8 mouse cellular contexts compared by ENCODE assay signal in the genomic region with DNA sequence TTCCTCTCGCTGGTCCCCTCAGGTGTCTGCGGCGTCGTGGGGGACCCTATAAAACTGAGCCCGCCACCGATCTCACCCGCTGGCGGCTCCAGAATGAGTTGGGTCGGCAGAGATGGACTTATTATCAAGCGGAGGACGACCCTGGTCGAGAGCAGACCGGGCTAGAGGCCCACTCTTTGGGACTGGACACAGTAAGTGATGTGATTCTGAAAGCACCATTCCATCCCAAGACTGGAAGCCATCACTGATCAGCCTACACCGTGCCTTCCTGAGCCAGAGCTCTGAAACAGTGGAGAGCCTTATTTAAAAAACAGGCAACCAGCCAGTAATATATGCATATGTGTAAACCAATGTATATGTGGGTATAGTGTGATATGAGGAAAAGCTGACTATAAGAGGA. TPM values are rescaled to one million over a fixed set of nuclear protein-coding genes. Genes with fewer than 3 reads are reported as not detected.
DNase-seq lines count a peak whose midpoint lies in the region; ATAC-seq and TF ChIP-seq lines count a peak whose summit lies in the region.

No protein-coding gene starts in this region.

- no peak for TF ChIP-seq CTCF in cerebellum, adult 2 months (IDR thresholded peaks at IDR 0.05; ENCODE audit: borderline replicate concordance, insufficient read depth, low read depth, low read length)
- no peak for TF ChIP-seq CTCF in testis, adult 2 months (IDR thresholded peaks at IDR 0.05; ENCODE audit: control insufficient read depth, insufficient read depth, insufficient replicate concordance, low read depth, low read length)

- peaks cover 1% of the 10 kb centered on the region; the same call in 1 of the 2 replicates for H3K36me3 ChIP-seq in testis, adult 2 months (ENCODE audit: control insufficient read depth, insufficient read depth, low read length)
- peaks cover 25% of the 10 kb centered on the region for H3K36me3 ChIP-seq in liver, embryonic 11.5 days (ENCODE audit: control insufficient read depth, insufficient read depth, low read length)

- peak; percentile 8; the same call in 1 of the 2 replicates for ATAC-seq in liver, embryonic 11.5 days (replicated peaks; ENCODE audit: low FRiP score)

- H3K27me3 ChIP-seq in cerebellum, adult 2 months (ENCODE audit: control insufficient read depth, insufficient read depth, low read length), result no peaks in the 10 kb centered on the region
- no peaks in the 10 kb centered on the region for H3K27me3 ChIP-seq in testis, adult 2 months (ENCODE audit: control insufficient read depth, insufficient read depth, low read length)
- H3K27me3 ChIP-seq in liver, embryonic 11.5 days (replicated peaks; ENCODE audit: control insufficient read depth, insufficient read depth, low read length), result no peaks in the 10 kb centered on the region

- H3K27ac ChIP-seq in cerebellum, adult 2 months (ENCODE audit: insufficient read depth, low read length), result 0 out of 2 replicates have a peak overlapping the region, but pooled peaks have one; percentile 22
- H3K27ac ChIP-seq in testis, adult 2 months (ENCODE audit: control insufficient read depth, insufficient read depth, low read depth, low read length), result peak overlapping the region; percentile 85
- H3K27ac ChIP-seq in liver, embryonic 11.5 days (ENCODE audit: low read depth, low read length), result peak overlapping the region; percentile 66

- H3K4me3 ChIP-seq in cerebellum, adult 2 months (replicated peaks; ENCODE audit: insufficient read depth, low read depth, low read length), result peak overlapping the region; percentile 73
- H3K4me3 ChIP-seq in testis, adult 2 months (ENCODE audit: control insufficient read depth, low read depth, low read length), result peak overlapping the region; percentile 97
- peak overlapping the region; percentile 75 for H3K4me3 ChIP-seq in liver, embryonic 11.5 days (ENCODE audit: low read depth, low read length)

- no peak for TF ChIP-seq POLR2A in cerebellum, adult 2 months (IDR thresholded peaks at IDR 0.05; ENCODE audit: borderline replicate concordance, insufficient read depth, low read length)
- no peak for TF ChIP-seq POLR2A in testis, adult 2 months (IDR thresholded peaks at IDR 0.05; ENCODE audit: control insufficient read depth, low read depth, low read length)

- H3K4me1 ChIP-seq in cerebellum, adult 2 months (ENCODE audit: control insufficient read depth, insufficient read depth, low read length), result no peaks in the 10 kb centered on the region; the same call in 1 of the 2 replicates
- peaks cover 2% of the 10 kb centered on the region; the same call in 1 of the 2 replicates for H3K4me1 ChIP-seq in testis, adult 2 months (ENCODE audit: control insufficient read depth, insufficient read depth, low read length)
- peaks cover 4% of the 10 kb centered on the region for H3K4me1 ChIP-seq in liver, embryonic 11.5 days (replicated peaks; ENCODE audit: control insufficient read depth, insufficient read depth, low read length)

- WGBS in cerebellum, adult 2 months, result under 1% methylated on average over 14 of the region's 14 CpGs
- WGBS in liver, embryonic 11.5 days, result 2% methylated on average over 14 of the region's 14 CpGs

- H3K9me3 ChIP-seq in liver, embryonic 11.5 days (ENCODE audit: control insufficient read depth, low read length), result no peaks in the 10 kb centered on the region

- peak overlapping the region; percentile 64 for H3K9ac ChIP-seq in liver, embryonic 11.5 days (ENCODE audit: low read depth, low read length)

- intact Hi-C loops in gastrocnemius, postnatal 36 days (cut with DNase I), result no loop called here

- H3K4me2 ChIP-seq in liver, embryonic 11.5 days, result peak overlapping the region; percentile 79

- DNase-seq in cerebellum, adult 2 months, result no peak
- no peak for DNase-seq in cerebellum, postnatal 25 days
- DNase-seq in testis, postnatal 14 days (ENCODE audit: low spot score), result no peak
- no peak for DNase-seq in liver, embryonic 11.5 days (ENCODE audit: low spot score)
- no peak for DNase-seq in testis, postnatal 10 days (ENCODE audit: low spot score)
- no peak for DNase-seq in gastrocnemius, postnatal 36 days
- DNase-seq in adrenal gland, adult 18-20 months (ENCODE audit: low spot score in 2 of 2), result no peak

RNA-seq across cellular contexts. Expression of gene Lss, which starts 0.4 kb away (rescaled TPM):
- polyA plus RNA-seq in cerebellum, adult 2 months (2012; rRNA removed), result 30.5 and 32.2 TPM in 2 replicates
- polyA plus RNA-seq in testis, adult 2 months (2012; rRNA removed), result 11.1 TPM in 2 replicates
- polyA plus RNA-seq in liver, embryonic 11.5 days (2014; fragmentation: Nextera tagmentation; extraction: Ambion mirVana), result 48.3 and 56.0 TPM in 2 replicates
- 1 to 10 TPM; 5.0 to 8.1 TPM for total RNA-seq in gastrocnemius, postnatal 36 days (2021)
- total RNA-seq in adrenal gland, adult 18-20 months (2021), result 10 to 100 TPM; 45.1 to 73.1 TPM

RNA-seq across cellular contexts. Expression of gene Spatc1l, which starts 30.2 kb away (rescaled TPM):
- polyA plus RNA-seq in cerebellum, adult 2 months (2012; rRNA removed), result 0.44 and 0.64 TPM in 2 replicates
- polyA plus RNA-seq in testis, adult 2 months (2012; rRNA removed), result 278 and 287 TPM in 2 replicates
- not detected in 2 replicates for polyA plus RNA-seq in liver, embryonic 11.5 days (2014; fragmentation: Nextera tagmentation; extraction: Ambion mirVana)
- not detected for total RNA-seq in gastrocnemius, postnatal 36 days (2021)
- under 1 TPM in 1 of 2 experiments, not detected in 1; 0.32 TPM for total RNA-seq in adrenal gland, adult 18-20 months (2021)

RNA-seq across cellular contexts. Expression of gene Ftcd, which starts 43.6 kb away (rescaled TPM):
- not detected in 2 replicates for polyA plus RNA-seq in cerebellum, adult 2 months (2012; rRNA removed)
- 0.40 and 0.52 TPM in 2 replicates for polyA plus RNA-seq in testis, adult 2 months (2012; rRNA removed)
- 13.3 and 17.3 TPM in 2 replicates for polyA plus RNA-seq in liver, embryonic 11.5 days (2014; fragmentation: Nextera tagmentation; extraction: Ambion mirVana)
- total RNA-seq in gastrocnemius, postnatal 36 days (2021), result not detected
- not detected for total RNA-seq in adrenal gland, adult 18-20 months (2021)

Comparison
In these comparisons a context has a peak if more than half of its experiments do, and no peak if none do; other contexts are left out.
1. H3K27ac ChIP-seq: peak in every context shown above with its lines; median percentile 85 in testis, adult 2 months; 66 in liver, embryonic 11.5 days; 22 in cerebellum, adult 2 months.
2. RNA of gene Spatc1l, which starts 30.2 kb away (polyA plus RNA-seq): 278 to 287 TPM in testis, adult 2 months; 0.44 to 0.64 TPM in cerebellum, adult 2 months and not detected in liver, embryonic 11.5 days; every median in the first group is over 100 times any median in the second.
3. Peak in every context shown above with its lines, with median percentiles within 50 percentile points of each other: H3K4me3 ChIP-seq.